ENCODE assay signal across 19 mouse cellular contexts in genomic region chr2:52210685-52211084, GRCm38 (mm10).
"Had no signal": no experiment of that assay in that cellular context is flagged by ENCODE, and none has a peak within 500 bp of the region (broad histone marks: within the 10 kb centered on the region; RNA-seq: fewer than 3 reads in every experiment).

No protein-coding gene starts in this region.

- H3K9ac ChIP-seq: lung, embryonic 14.5 days; midbrain, embryonic 12.5 days; neural tube, embryonic 13.5 days; neural tube, embryonic 15.5 days; stomach, embryonic 15.5 days had no signal

- H3K9me3 ChIP-seq: midbrain, embryonic 10.5 days; midbrain, embryonic 12.5 days; neural tube, embryonic 13.5 days; neural tube, embryonic 15.5 days; stomach, embryonic 15.5 days had no signal

- H3K4me2 ChIP-seq: lung, embryonic 14.5 days; midbrain, embryonic 12.5 days; neural tube, embryonic 13.5 days; neural tube, embryonic 15.5 days; stomach, embryonic 15.5 days had no signal

- ATAC-seq: midbrain, embryonic 16.5 days had no signal

- DNase-seq: lung, embryonic 14.5 days; lung, postnatal 4 days; midbrain, embryonic 14.5 days; retina, postnatal 1 day; right cerebral cortex, adult 18-20 months; right cerebral cortex, postnatal 25 days; right cerebral cortex, postnatal 4 days; spleen, adult 18-20 months; thymus, adult 18-20 months; thymus, postnatal 14 days; thymus, postnatal 36 days had no signal

- H3K27ac ChIP-seq: midbrain, embryonic 10.5 days; midbrain, embryonic 12.5 days; neural tube, embryonic 13.5 days; neural tube, embryonic 15.5 days; stomach, embryonic 15.5 days; stomach, postnatal 0 days had no signal

- H3K4me1 ChIP-seq: midbrain, embryonic 10.5 days; midbrain, embryonic 12.5 days; neural tube, embryonic 15.5 days; stomach, embryonic 15.5 days had no signal

- H3K27me3 ChIP-seq: midbrain, embryonic 12.5 days; neural tube, embryonic 13.5 days; neural tube, embryonic 15.5 days; stomach, embryonic 15.5 days had no signal

- H3K4me3 ChIP-seq: midbrain, embryonic 10.5 days; midbrain, embryonic 12.5 days; myocyte; neural tube, embryonic 13.5 days; neural tube, embryonic 15.5 days; stomach, embryonic 15.5 days had no signal

- H3K36me3 ChIP-seq: midbrain, embryonic 10.5 days; midbrain, embryonic 12.5 days; neural tube, embryonic 13.5 days; neural tube, embryonic 15.5 days; stomach, embryonic 15.5 days had no signal
